Mouse (Mus musculus) kidney, postnatal 36 days (tissue): ENCODE measurements around the gene Fignl1.

Experiments
- DNase-seq, 2 experiments: peaks; one replicate each; pipeline ENCODE4 v3.0.0; 2021 to 2022; ENCODE audit warnings: mixed read lengths in 2 of 2

Fignl1 gene

DNA sequence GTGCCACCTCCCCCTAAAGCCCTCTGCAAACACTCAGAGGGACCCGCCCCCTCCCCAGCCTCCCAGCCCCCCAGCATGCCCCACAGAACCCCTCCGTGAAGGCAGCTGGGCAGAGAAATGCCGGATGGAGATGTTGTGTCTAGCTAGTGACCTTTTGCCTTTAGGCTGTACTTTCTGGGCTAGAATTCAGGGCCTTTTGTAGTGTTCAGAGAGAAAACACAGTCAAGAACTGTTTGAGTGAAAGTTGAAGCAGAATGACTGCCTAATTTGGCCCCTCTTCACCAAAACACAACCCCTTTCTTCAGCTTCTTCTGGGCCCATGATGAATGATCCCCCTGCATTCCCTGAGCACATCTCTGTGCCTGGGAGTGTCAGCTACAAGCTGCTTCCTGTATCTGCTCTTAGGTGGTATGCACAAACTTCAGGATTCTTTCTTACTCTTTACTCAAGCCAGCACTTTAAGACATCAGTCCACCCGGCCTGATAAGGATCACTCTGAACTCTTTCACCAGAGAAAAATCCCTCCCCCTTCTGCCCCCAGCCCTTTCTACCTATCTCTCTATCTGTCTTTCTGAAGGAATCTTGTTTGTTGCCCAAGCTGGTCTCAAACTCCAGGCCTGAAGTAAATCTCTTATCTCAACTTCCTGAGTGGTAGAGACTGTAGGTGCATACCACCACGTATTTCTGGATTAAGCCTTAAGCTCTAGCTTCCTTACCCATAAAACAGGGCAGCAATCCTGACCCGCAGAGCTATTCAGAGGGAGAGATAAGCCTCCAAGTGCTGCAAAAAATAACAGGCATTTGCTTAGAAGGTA, 23.4 kb upstream of the Fignl1 start:
- DNase-seq, result peak in 1 of 2 experiments; percentile 11

GRCm38 (mm10) chr11:11831526-11831925, 22.8 kb upstream of the Fignl1 start:
- DNase-seq, result peak; percentile 26 to 31

DNA sequence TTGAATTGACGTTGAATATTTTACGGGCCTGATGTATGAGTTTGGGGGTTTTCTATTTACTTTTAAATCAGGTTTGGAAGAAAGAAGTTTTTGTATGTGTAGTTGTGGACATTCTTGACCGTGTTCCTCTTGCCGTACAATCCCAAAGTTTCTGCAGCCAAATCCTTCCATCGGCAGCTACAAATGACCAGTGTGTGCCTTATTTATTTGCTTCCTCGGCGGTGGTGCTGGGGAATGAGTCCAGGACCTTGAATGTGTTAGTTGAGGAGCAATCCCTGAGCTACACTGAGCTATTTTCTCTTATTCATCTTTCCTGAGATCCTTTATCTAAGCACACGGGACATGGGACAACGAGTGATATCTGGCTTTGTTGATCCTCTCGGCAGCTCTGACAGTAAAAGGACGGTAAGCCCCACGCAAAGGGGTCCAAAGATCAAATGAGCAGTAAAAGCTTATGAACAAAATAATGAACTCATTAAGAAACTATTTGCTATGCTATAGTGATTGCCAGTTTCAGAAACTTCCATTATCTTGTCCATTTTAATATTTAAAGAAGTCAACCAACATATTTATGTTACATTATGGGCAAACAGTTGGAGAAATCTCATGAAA, 22.2 kb upstream of the Fignl1 start:
- DNase-seq, result no peak

DNA sequence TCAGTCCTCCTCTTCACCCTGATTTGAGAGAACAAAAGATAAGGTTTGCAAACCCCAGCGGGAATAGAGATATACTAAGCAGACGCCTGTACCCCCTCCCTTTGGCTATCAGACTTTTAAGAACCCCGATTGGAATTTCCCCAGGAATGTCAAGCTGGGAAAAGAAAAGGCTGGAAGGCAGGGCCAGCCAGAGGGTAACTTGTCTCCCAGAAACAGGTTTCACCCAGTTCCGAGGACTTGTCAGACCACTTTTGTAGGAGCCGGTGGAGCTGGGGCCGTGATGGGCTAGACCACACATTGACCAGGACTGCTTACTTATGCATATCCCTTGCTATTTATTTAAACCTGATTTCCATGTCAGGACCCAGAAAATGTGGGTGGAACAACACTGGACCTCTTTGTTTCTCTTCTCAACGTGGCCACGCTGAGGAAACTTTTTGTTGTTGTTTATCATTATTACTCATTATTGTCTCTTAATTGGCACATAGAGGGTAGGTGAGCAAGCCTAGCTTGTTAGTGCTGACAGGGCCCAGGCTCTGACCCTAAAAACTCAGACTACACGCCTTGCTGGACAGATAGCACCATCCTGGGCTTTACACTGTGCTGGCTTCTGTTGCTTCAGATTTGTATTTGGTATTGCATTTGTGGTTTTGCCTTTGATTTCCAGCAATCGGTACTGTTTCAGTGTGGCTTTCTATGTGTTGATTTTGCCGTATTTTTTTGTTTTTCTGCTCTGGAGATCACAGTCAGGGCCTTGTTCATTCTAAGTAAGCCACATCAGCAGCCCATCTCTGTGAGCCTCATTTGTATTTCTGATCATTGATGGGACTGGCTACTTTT, 20.6 kb upstream of the Fignl1 start:
- DNase-seq, result peak in 1 of 2 experiments; percentile 38

GRCm38 (mm10) chr11:11828761-11829160, 20.0 kb upstream of the Fignl1 start:
- DNase-seq, result no peak

- no peak for DNase-seq
Measured at GRCm38 (mm10) chr11:11828251-11828650, 19.5 kb upstream of the Fignl1 start.

- DNase-seq, result no peak
Measured at GRCm38 (mm10) chr11:11826475-11826874, 17.7 kb upstream of the Fignl1 start.

GRCm38 (mm10) chr11:11825670-11826069, 16.9 kb upstream of the Fignl1 start:
- no peak for DNase-seq

DNA sequence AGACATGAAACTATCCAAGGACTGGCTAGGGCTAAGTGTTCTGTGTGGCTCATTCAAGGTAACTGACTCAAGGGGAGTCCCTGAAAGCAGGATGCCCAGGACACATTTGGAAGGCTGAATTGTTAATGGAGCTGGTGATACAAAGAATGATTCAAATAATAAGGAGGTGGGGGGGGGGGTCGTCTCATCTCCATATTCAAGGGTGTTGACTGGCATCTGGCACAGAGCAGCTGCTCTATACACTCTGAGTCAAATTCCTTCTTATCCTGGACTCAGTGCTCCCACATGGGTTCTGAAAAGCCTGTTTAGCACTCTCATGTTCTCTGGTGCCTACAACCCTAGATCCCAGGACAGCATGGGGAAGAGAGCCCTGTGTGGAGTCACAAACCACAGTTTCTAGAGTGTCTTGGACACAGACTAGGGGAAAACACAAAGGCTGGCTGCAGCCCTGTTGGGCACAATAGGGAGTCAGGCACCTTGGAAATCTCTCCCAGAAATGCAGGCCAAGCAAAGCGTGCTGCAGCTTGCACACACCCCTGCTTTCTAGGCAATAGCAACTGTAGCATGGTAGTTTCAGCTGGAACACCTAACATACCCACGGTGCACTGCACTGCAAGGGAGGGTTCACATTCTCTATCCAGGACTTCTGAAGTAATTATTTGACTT, 16.3 kb upstream of the Fignl1 start:
- DNase-seq, result no peak

- DNase-seq, result no peak
Measured at GRCm38 (mm10) chr11:11823980-11824911, 15.5 kb upstream of the Fignl1 start.

DNA sequence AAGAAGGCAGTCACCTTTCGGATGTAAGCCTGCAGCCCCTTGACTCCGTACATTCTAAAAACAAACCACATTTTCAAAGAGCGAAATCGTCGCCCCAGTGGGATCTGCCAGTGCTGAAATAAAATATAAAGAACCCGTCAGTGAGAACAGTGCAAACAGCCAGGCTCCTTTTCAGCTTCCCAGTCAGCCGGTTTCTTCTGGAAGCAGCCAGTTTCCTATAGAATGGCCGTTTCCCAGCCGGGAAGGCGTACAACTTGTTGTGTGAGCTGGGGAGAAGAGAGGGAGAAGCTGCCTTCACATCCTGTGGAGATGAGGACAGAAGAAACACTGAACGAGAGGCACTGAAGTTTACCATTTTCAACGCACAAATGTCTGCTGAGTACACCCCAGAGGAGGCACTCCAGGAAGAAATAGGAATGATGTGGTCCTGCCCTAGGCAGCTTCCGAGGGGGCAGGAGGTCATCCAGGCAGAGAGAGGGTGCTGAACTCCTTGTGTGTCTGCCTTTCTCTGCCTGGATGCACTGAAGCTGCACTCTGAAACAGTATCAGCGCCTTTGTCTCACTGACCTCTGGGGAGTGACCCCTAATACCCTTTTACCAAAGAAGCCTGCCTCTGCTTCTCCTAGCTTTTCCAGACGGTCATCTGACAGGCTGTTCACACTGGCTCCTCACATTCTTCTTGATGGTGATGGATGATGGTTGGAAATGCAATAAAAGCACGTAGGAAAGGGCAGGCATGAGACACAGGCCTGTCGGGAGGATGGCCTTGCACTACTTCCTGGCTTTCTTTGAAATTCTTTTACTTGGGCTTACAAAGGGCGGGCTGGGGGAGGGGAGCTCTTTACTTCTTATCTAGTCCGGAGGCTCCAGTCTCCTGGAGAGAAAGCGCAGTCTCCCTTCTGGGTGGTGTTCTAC, 13.7 kb upstream of the Fignl1 start:
- DNase-seq, result peak in 1 of 2 experiments; percentile 34

DNA sequence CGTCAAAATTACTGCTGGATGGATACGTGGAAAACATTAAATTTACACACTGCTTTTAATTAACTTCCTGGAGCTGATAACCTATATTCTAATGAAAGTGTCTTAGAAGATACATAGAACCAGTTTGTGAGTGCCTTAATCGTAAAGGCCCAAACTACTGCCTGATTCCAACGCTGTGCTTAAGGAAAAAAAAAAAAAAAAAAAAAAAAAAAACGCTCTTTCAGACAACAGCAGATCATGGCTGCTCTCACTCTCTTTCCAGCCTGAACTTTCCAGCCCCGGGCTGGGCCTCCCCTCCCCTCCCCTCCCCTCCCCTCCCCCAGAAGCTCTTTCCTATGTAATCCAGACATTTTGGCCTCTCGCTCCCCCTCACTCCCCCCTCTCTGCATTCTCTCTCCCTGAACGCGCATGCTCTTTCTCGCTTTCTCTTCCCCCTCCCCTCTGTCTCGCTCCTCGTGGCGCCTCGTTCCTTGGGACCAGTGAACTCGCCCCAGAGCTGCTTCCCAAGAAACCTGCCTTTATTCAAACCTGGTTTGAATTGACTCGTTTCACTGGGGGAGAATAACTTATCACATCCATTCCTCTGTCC, 12.7 kb upstream of the Fignl1 start:
- DNase-seq, result peak in 1 of 2 experiments; percentile 43

GRCm38 (mm10) chr11:11820737-11821136, 12.0 kb upstream of the Fignl1 start:
- no peak for DNase-seq

DNA sequence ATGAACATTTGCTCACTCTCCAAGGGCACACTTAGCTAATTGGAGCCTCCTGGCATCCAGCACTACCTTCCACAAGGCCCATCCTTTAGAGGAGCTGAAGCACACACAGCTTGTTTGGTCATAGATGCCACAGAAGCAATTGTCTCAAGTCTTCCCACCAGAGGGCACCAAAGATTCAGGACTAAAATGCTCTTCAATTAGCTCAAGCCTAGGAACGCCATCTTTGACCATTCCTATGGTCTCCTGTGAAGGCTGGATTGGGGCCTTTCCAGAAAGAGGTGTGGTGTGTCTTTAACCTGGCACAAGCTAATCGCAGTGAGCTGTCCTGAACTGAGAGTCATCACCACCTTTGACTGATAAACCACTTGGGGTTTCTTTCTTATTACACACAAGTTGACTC, 11.5 kb upstream of the Fignl1 start:
- peak; percentile 81 to 83 for DNase-seq

DNA sequence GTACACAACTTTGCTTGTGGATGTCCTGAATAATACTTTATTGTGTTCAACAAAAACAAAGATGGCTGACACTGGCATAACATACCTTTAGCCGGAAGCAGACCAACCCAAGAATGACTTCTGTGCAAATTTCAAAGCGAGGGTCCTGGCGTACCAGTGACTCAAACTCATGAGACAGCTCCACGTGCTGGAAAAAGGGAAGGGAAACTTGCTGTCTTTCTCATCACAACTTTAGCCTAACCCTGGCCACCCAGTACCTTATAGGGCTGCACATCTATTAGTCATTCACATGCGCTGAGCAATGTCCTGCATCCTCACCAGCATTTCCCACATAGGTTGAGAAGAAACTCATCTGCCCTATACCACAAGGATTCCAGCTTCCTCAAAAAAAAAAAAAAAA, 10.4 kb upstream of the Fignl1 start:
- no peak for DNase-seq

DNA sequence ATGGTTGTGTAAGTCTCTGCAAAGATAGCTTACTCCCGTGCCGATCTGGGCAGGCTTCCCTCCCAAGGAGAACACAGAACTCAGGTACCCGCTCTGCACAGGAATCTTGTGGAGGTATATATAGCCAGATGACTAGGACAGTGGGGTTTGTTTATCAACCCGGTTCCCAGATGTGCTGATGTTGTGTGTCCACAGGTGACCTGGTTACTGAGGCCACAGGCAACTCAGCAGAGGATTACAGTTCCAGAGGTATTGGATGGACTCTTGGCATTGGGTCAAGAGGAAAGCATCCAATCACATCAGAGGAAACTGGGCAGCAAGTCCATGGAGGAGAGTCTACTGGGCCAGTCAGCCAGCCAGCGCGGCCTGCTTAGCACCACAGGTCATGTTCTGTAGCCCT, 10.0 kb upstream of the Fignl1 start:
- peak in 1 of 2 experiments; percentile 33 for DNase-seq

- DNase-seq, result no peak
Measured at GRCm38 (mm10) chr11:11815737-11816136, 7.0 kb upstream of the Fignl1 start.

GRCm38 (mm10) chr11:11811906-11812480, 3.2 kb upstream of the Fignl1 start:
- DNase-seq, result peak; percentile 73 to 87

GRCm38 (mm10) chr11:11809404-11810175, 828 bp upstream of the Fignl1 start:
- no peak for DNase-seq
